Mouse (Mus musculus): ENCODE data around the gene Aldh2. TPM values are rescaled to one million over a fixed set of nuclear protein-coding genes. Genes with fewer than 3 reads are reported as not detected.

Gene Aldh2
- polyA plus RNA-seq, 1 experiment from 2014 or later, result 274 TPM

GRCm38 (mm10) chr5:121585699-121586098 lies 7.9 kb downstream of the Aldh2 start:
- Histone ChIP-seq H3K27me3 (ENCODE audit: insufficient read depth, low read length) (no peaks in the 10 kb centered on the region), H3K4me3 (ENCODE audit: low read length) (no peak overlapping the region), H3K4me1 (ENCODE audit: insufficient read depth, low read length) (peaks cover 13% of the 10 kb centered on the region), H3K4me2 (replicated peaks; ENCODE audit: low read depth, low read length) (no peak overlapping the region), H3K9ac (replicated peaks; ENCODE audit: low read length) (no peak overlapping the region), H3K36me3 (ENCODE audit: insufficient read depth, low read length) (no peaks in the 10 kb centered on the region; the same call in 1 of the 2 replicates), H3K9me3 (ENCODE audit: low read length) (no peaks in the 10 kb centered on the region), H3K27ac (ENCODE audit: low read length) (no peak overlapping the region)
- ATAC-seq (ENCODE audit: low FRiP score, low TSS enrichment), result no peak
- WGBS, result 88% methylated on average over 5 of the region's 5 CpGs

- Histone ChIP-seq H3K4me2 (replicated peaks; ENCODE audit: low read depth, low read length) (no peak overlapping the region), H3K9ac (replicated peaks; ENCODE audit: low read length) (no peak overlapping the region), H3K36me3 (ENCODE audit: insufficient read depth, low read length) (no peaks in the 10 kb centered on the region; the same call in 1 of the 2 replicates), H3K9me3 (ENCODE audit: low read length) (no peaks in the 10 kb centered on the region), H3K27ac (ENCODE audit: low read length) (no peak overlapping the region), H3K4me3 (ENCODE audit: low read length) (no peak overlapping the region), H3K4me1 (ENCODE audit: insufficient read depth, low read length) (peaks cover 13% of the 10 kb centered on the region), H3K27me3 (ENCODE audit: insufficient read depth, low read length) (no peaks in the 10 kb centered on the region)
- 92% methylated on average over 10 of the region's 10 CpGs for WGBS
- no peak for ATAC-seq (ENCODE audit: low FRiP score, low TSS enrichment)
These were observed 8.6 kb downstream of the Aldh2 start for GRCm38 (mm10) chr5:121585005-121585404.

- H3K4me1 ChIP-seq (ENCODE audit: insufficient read depth, low read length), result peaks cover 13% of the 10 kb centered on the region
- H3K27ac ChIP-seq (ENCODE audit: low read length), result peak overlapping the region; percentile 23; the same call in 1 of the 2 replicates
- H3K4me2 ChIP-seq (replicated peaks; ENCODE audit: low read depth, low read length), result no peak overlapping the region
- peaks cover 10% of the 10 kb centered on the region for H3K36me3 ChIP-seq (ENCODE audit: insufficient read depth, low read length)
- no peak overlapping the region; the same call in 1 of the 2 replicates for H3K9ac ChIP-seq (replicated peaks; ENCODE audit: low read length)
- H3K9me3 ChIP-seq (ENCODE audit: low read length), result no peaks in the 10 kb centered on the region
- 46% methylated on average over 12 of the region's 12 CpGs for WGBS
- peak; percentile 89 for ATAC-seq (ENCODE audit: low FRiP score, low TSS enrichment)
- no peaks in the 10 kb centered on the region for H3K27me3 ChIP-seq (ENCODE audit: insufficient read depth, low read length)
- H3K4me3 ChIP-seq (ENCODE audit: low read length), result no peak overlapping the region
These were observed 9.7 kb downstream of the Aldh2 start for GRCm38 (mm10) chr5:121583765-121584501.

GRCm38 (mm10) chr5:121581945-121582344 lies 11.7 kb downstream of the Aldh2 start:
- Histone ChIP-seq H3K27ac (ENCODE audit: low read length) (no peak overlapping the region), H3K4me1 (ENCODE audit: insufficient read depth, low read length) (peaks cover 13% of the 10 kb centered on the region), H3K36me3 (ENCODE audit: insufficient read depth, low read length) (peaks cover 14% of the 10 kb centered on the region), H3K9me3 (ENCODE audit: low read length) (no peaks in the 10 kb centered on the region), H3K9ac (replicated peaks; ENCODE audit: low read length) (no peak overlapping the region), H3K4me3 (ENCODE audit: low read length) (no peak overlapping the region), H3K4me2 (replicated peaks; ENCODE audit: low read depth, low read length) (no peak overlapping the region), H3K27me3 (ENCODE audit: insufficient read depth, low read length) (no peaks in the 10 kb centered on the region)
- no peak for ATAC-seq (ENCODE audit: low FRiP score, low TSS enrichment)
- WGBS, result 91% methylated on average over 8 of the region's 8 CpGs

- H3K4me1 ChIP-seq (ENCODE audit: insufficient read depth, low read length), result no peaks in the 10 kb centered on the region
- no peak overlapping the region for H3K9ac ChIP-seq (replicated peaks; ENCODE audit: low read length)
- H3K36me3 ChIP-seq (ENCODE audit: insufficient read depth, low read length), result peaks cover 26% of the 10 kb centered on the region
- H3K4me3 ChIP-seq (ENCODE audit: low read length), result no peak overlapping the region
- no peaks in the 10 kb centered on the region for H3K27me3 ChIP-seq (ENCODE audit: insufficient read depth, low read length)
- ATAC-seq (ENCODE audit: low FRiP score, low TSS enrichment), result no peak
- 87% methylated on average over 11 of the region's 11 CpGs for WGBS
- no peak overlapping the region for H3K4me2 ChIP-seq (replicated peaks; ENCODE audit: low read depth, low read length)
- H3K27ac ChIP-seq (ENCODE audit: low read length), result no peak overlapping the region
- no peaks in the 10 kb centered on the region for H3K9me3 ChIP-seq (ENCODE audit: low read length)
These were observed 16.6 kb downstream of the Aldh2 start for GRCm38 (mm10) chr5:121576927-121577488.

GRCm38 (mm10) chr5:121575867-121576266 lies 17.8 kb downstream of the Aldh2 start:
- WGBS, result 93% methylated on average over 11 of the region's 11 CpGs
- H3K9me3 ChIP-seq (ENCODE audit: low read length), result no peaks in the 10 kb centered on the region
- no peaks in the 10 kb centered on the region for H3K27me3 ChIP-seq (ENCODE audit: insufficient read depth, low read length)
- H3K4me3 ChIP-seq (ENCODE audit: low read length), result no peak overlapping the region
- peaks cover 26% of the 10 kb centered on the region for H3K36me3 ChIP-seq (ENCODE audit: insufficient read depth, low read length)
- no peaks in the 10 kb centered on the region for H3K4me1 ChIP-seq (ENCODE audit: insufficient read depth, low read length)
- no peak overlapping the region for H3K9ac ChIP-seq (replicated peaks; ENCODE audit: low read length)
- H3K4me2 ChIP-seq (replicated peaks; ENCODE audit: low read depth, low read length), result no peak overlapping the region
- H3K27ac ChIP-seq (ENCODE audit: low read length), result no peak overlapping the region
- ATAC-seq (ENCODE audit: low FRiP score, low TSS enrichment), result no peak

- no peaks in the 10 kb centered on the region for H3K4me1 ChIP-seq (ENCODE audit: insufficient read depth, low read length)
- H3K9me3 ChIP-seq (ENCODE audit: low read length), result no peaks in the 10 kb centered on the region
- H3K27me3 ChIP-seq (ENCODE audit: insufficient read depth, low read length), result no peaks in the 10 kb centered on the region
- H3K27ac ChIP-seq (ENCODE audit: low read length), result no peak overlapping the region
- H3K36me3 ChIP-seq (ENCODE audit: insufficient read depth, low read length), result peaks cover 24% of the 10 kb centered on the region
- H3K4me2 ChIP-seq (replicated peaks; ENCODE audit: low read depth, low read length), result no peak overlapping the region
- ATAC-seq (ENCODE audit: low FRiP score, low TSS enrichment), result no peak
- no peak overlapping the region for H3K9ac ChIP-seq (replicated peaks; ENCODE audit: low read length)
- H3K4me3 ChIP-seq (ENCODE audit: low read length), result no peak overlapping the region
- 76% methylated on average over 13 of the region's 13 CpGs for WGBS
These were observed 19.5 kb downstream of the Aldh2 start for GRCm38 (mm10) chr5:121574145-121574544.

GRCm38 (mm10) chr5:121570787-121571186 lies 22.8 kb downstream of the Aldh2 start:
- Histone ChIP-seq H3K4me3 (ENCODE audit: low read length) (no peak overlapping the region), H3K27ac (ENCODE audit: low read length) (no peak overlapping the region), H3K36me3 (ENCODE audit: insufficient read depth, low read length) (peaks cover 16% of the 10 kb centered on the region), H3K4me2 (replicated peaks; ENCODE audit: low read depth, low read length) (no peak overlapping the region), H3K27me3 (ENCODE audit: insufficient read depth, low read length) (no peaks in the 10 kb centered on the region), H3K4me1 (ENCODE audit: insufficient read depth, low read length) (no peaks in the 10 kb centered on the region), H3K9me3 (ENCODE audit: low read length) (no peaks in the 10 kb centered on the region), H3K9ac (replicated peaks; ENCODE audit: low read length) (no peak overlapping the region)
- 67% methylated on average over 1 of the region's 1 CpGs for WGBS
- ATAC-seq (ENCODE audit: low FRiP score, low TSS enrichment), result no peak

- no peak overlapping the region for H3K9ac ChIP-seq (replicated peaks; ENCODE audit: low read length)
- no peak for ATAC-seq (ENCODE audit: low FRiP score, low TSS enrichment)
- no peak overlapping the region for H3K27ac ChIP-seq (ENCODE audit: low read length)
- no peaks in the 10 kb centered on the region for H3K27me3 ChIP-seq (ENCODE audit: insufficient read depth, low read length)
- peaks cover 15% of the 10 kb centered on the region for H3K36me3 ChIP-seq (ENCODE audit: insufficient read depth, low read length)
- no peak overlapping the region for H3K4me2 ChIP-seq (replicated peaks; ENCODE audit: low read depth, low read length)
- no peaks in the 10 kb centered on the region for H3K9me3 ChIP-seq (ENCODE audit: low read length)
- H3K4me3 ChIP-seq (ENCODE audit: low read length), result no peak overlapping the region
- 76% methylated on average over 9 of the region's 9 CpGs for WGBS
- H3K4me1 ChIP-seq (ENCODE audit: insufficient read depth, low read length), result no peaks in the 10 kb centered on the region
These were observed 23.7 kb downstream of the Aldh2 start for GRCm38 (mm10) chr5:121569881-121570420.

Measured in kidney, embryonic 16.5 days (tissue).